Mouse (Mus musculus) megakaryocyte, embryonic 14.5 days (primary cell): ENCODE data around the gene Mfsd4b2.

Experiments used
- FLI1 ChIP-seq: IDR thresholded peaks from 2 replicates; pipeline ENCODE4 v1.6.1; 2012; ENCODE audit warnings: low read length, inconsistent platforms, mixed read lengths
- GATA1 ChIP-seq: IDR thresholded peaks from 3 replicates; pipeline ENCODE4 v1.6.1; 2012; ENCODE audit warnings: mixed read lengths, low read length, inconsistent platforms, borderline replicate concordance

- TF ChIP-seq GATA1: no peak
- TF ChIP-seq FLI1: no peak
Measured at GRCm38 (mm10) chr10:39974982-39975381, 48.3 kb upstream of the Mfsd4b2 start.
